Mouse (Mus musculus) cerebellum, postnatal 4 days (tissue): Measurements from ENCODE around the gene Abcg5.

Source experiments
- DNase-seq, 2 experiments: peaks; one replicate each; pipeline ENCODE4 v3.0.0; 2022; ENCODE audit warnings: low spot score in 2 of 2, mixed read lengths in 1 of 2

Gene Abcg5

DNA sequence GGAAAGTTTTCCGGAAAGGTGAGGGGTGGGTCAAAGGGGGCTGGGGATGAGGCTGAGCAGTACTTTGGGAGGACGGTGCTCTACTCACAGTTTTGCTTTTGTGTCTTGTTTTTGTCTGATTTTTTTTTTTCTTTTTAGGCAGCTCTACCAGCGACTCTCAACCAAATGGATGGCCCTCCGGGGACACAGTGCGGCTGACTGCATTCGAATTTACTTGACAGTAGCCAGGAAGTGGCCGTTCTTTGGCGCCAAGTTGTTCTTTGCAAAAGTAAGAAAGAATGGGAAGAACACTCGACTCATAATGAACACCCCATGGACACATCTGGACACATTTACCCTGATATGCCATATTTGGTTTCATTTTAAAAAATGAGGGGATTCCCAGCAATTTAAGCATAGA lies 71.3 kb downstream of the Abcg5 start:
- DNase-seq: no peak

GRCm38 (mm10) chr17:84608606-84609005 lies 74.2 kb downstream of the Abcg5 start:
- no peak for DNase-seq
